Mouse (Mus musculus): ENCODE measurements at regions not wholly inside any gene's neighbourhood (a gene's known extent, or its start where the extent isn't known, plus 50 kb on each side); places are given as distances from the start of the nearest gene placed in this dataset.

DNA sequence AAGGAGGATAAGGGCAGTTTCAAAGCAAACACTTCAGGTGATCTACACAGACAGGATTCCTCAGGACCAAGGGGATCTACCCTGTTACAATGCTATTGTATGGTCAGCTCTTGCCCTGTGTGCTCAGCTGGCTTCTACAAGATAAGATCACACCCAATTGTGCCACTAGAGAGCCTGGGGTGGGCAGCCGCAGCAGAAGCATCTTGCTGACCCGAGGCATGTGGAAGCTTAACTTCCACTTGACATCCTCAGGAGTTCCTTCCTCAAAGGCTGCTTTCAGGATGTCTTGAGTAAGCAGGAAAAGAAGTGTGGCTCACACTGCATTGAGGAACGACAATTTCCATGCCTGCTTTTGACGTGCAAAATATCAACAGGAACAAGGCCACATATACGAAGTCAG lies 222.8 kb upstream of the Gpc5 start:
- DNase-seq = peak; percentile 2

DNA sequence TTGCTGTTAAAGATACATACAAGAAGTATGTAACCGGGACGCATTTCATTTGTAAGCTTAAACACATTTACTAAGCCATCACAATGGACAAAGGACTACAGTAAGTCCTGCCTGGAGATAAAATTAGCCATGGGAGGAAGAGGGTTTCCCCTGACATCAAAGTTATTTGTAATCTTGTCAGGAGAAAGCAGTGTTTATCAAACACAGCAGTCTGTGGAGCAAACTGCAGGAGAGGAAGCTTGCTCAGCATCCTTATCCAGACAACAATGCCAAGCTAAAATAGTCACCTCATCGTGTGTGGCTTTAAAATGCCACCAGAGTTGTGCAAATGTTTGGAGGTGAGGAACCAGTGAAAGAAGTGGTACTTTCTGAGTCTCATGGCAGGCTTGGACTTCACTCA lies 216.9 kb upstream of the Gpc5 start:
- peak; percentile 6 for DNase-seq

DNA sequence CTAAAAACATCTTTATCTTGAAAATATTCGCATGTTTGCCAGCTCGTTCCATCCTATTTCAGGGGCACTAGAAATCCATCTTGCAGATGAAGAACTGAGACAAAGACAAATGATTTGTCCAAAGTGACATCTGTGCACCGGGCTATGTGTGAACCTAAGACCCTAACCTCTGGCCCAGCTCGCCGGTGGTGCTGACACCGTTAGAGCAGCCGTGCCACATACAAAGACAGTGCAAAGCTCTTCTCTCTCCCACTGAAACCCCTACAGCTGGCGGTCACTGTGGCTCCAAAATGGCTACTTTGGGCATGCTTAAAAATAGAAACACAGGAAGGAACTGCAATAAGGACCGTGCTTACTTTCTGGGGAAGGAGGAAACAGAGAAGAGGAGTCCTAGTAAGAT lies 215.6 kb upstream of the Gpc5 start:
- no peak for DNase-seq

DNA sequence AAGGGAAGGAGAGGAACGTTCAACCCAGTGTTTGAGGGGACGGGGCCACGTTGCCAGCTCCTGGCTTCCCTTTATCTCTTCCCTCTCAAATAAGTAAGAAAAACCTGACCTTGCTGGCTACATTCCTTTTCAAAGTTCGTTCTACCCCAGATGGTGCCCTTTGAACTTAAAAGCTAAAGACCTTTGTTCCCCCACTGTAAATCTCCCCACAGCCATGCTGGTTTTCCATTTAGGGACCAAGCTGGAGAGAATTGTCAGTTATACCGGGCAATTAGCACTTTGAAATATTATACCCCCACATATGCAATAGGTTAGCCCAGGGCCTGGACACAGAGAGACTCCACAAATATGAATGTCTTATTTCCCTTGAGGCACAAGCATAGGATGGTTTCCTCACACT lies 214.5 kb upstream of the Gpc5 start:
- no peak for DNase-seq

DNA sequence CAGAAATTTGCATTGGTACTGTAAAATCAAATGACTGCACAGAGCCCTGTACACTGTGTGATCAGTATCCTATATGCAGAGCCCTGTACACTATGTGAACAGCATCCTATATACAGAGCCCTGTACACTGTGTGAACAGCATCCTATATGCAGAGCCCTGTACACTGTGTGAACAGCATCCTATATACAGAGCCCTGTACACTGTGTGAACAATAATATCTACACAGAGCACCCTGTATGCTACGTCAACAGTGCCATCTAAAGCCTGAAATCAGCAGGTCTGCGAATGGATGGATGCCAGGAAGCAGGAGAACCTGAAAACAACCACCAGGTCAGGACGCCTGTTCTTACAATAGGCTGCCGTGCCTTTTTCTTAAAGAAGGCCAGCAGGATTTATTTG lies 211.7 kb upstream of the Gpc5 start:
- DNase-seq = no peak

DNA sequence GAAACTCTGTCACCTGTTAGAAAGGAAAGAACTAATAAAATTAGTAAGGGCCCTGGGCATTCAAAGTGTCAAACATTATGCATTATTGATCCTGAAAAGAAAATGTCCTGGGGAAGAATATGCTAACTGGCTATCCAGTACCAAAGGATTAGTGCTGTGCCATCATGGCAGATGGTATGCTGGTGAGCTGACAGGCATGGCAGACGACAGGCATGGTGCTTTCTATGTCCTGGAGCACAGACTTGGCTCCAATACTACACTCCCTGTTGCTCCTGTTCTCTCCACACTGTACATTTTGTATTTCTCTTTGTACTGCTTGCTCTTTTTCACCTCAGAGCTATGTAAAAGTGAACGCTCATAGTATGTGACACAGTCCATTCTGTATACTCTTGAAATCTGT lies 187.9 kb upstream of the Gpc5 start:
- no peak for DNase-seq

DNA sequence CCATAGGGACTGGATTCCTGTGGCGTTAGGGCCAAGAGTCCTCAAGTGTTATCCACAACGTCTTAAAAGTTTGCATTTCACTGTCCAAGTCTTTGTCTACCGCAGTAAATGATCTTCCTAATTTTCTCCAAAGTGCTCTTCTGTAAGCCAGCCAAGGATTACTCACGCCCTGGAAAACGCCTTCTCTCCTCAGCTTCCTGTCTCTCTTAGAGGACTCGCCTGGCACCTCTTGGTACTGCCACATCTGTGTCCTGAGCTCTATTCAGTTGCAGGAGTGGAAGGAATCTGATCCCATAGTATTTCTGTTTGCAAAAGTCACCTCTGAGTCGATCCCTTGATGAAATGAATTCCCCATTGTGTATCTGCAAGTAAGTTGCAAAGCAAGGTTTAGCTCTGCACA lies 179.7 kb upstream of the Gpc5 start:
- no peak for DNase-seq

DNA sequence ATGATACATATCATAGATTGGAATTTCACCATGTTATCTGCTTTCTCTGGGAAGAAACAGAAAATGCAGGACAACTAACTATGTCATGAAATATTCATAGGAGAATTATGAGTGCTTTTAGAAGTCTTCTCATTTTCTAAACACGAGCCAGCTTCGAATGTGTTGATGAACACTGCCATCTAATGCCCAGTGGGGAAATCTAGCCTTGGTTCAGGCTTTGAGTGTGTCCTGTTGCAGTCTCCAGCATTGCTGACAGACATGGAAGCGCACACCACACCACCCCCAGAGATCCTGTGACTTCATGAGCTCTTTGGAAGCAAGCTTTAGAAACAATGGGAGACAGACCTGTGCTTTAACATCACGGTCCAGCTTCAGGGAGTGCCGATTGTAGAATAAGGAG lies 178.8 kb upstream of the Gpc5 start:
- DNase-seq = peak; percentile 29

DNA sequence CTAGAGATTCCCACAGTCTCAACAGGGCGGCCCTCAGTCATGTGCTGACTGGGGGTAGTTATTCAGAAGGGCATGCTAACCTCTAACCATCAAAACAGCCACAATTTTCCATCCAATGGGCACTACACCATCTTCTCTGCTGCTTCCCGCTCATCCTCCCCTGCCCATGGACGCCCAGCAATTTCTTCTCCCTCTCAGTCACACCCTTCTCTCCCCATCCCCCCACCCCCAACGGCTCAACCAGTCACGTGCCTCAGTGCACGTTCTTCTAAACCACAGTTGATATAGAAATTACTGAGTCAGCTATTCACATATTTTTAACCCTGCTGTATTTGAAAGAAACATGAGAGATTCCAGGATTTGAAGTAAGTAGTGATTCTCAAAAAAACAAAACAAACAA lies 146.3 kb upstream of the Gpc5 start:
- DNase-seq = no peak

DNA sequence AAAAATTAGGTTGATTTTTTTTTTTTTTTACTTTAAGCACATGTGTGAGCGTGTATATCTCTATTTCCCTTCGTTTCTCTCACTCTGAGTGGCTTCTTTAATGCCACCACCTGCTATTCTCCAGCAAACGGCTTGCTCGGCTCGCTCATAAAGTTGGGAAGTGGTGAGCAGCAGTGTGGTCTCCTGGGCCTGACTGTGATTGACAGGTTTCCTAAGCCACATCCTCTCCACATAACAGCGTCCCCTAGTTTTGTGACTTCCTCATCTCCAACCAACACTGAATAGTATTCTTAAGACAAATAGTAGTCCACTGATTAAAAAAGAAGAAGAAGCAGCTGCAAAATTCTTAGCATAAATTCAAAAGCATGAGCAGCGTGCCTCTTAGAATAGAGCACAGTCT lies 145.7 kb upstream of the Gpc5 start:
- peak; percentile 10 for DNase-seq

DNA sequence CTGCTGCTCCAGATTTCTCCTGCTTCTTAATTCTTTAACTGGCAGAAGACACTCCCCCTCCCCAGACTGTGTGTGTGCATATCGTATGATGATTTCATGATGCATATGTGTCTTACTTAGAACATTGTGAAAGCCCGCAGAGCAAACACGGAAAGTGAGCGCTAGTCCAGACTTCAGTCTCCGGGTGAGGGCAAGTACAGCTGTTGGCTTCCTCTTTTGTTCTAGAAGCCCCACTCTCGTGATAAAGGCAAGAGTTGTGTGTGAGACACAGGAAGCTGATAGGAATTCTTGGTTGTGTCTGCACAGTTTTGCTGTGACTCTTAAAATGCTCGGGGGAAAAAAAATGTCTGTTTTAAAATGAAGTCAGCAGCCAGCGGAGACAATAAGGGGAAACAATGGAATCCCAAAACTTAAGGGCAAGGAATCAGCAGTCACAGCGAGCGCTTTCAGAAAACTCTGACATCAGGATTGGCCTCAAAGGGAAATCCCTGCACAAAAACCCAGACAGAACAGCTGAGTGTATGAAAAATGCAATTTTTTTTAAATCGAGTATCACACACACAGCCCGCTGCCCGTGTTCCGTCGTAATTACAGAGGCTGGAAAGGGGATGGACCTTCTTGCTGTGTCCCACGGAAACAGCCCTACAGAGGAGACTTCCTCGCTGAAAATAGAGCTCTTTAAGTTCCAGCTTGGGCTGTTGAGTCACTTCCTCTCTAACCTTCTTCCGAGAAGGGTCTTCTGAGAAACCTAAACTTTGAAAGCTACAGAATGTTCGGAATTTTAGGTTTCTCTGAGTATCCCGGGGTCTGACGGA lies 143.5 kb upstream of the Gpc5 start:
- peak; percentile 5 for DNase-seq

DNA sequence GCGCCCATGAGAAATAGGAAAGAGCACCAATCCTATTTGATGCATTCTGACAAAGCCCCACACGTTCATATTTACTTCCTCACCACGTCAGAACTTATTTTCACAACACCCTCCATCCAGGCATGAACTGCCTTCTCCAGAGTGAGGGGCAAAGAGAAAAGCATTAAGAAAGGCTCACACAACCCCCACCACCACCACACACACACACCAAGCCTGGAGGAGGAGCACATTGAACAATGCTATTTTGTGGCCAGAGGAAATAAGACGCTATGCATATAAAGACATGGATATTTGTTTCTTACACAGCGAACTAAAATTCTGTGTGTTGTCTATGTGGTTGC lies 142.9 kb upstream of the Gpc5 start:
- no peak for DNase-seq

DNA sequence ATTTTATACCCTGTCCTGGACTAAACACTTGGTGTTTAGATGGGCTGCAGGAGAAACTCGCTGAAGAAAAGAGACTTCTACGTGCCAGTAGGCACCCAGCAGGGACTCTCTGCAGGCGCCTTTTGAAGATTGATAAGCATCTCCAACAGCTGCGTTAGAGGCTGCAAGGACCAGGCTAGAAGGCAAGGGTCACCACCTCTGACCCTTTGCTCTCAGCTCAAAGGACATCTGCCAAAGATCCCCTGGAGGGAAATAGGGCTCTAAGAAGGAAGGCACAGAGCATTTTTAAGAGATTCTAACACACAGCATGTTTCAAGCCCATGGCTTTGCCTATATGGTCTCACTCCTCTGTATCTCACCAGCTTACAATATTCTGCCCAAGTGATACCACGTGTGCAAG lies 139.7 kb upstream of the Gpc5 start:
- DNase-seq = no peak

DNA sequence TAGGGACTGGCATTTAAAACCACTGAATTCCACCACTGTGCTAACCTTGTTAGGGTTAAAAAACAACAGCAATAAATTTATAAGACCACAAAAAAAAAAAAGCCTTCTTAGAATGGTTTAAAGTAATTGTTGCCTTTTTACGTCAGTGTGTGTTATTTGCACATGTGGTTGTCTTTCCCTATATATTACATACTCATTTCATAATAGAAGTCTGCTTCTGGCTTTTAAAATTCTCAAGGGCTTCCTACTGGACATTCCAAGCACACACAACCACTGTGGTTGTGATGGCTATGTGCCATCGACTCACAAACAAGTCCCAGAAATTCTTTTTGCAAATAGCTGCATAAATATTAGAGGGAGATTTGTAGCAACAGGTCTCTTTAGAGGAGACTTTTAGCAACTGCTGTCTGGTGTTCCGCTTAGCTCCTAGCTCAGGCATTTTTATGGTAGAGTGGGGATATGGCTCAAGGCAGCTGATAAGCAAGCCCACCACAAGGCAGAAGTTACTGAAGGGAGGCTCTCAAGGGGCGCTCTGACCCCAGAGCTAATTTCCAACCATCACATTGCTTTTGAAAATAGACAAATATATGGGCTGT lies 138.8 kb upstream of the Gpc5 start:
- no peak for DNase-seq

DNA sequence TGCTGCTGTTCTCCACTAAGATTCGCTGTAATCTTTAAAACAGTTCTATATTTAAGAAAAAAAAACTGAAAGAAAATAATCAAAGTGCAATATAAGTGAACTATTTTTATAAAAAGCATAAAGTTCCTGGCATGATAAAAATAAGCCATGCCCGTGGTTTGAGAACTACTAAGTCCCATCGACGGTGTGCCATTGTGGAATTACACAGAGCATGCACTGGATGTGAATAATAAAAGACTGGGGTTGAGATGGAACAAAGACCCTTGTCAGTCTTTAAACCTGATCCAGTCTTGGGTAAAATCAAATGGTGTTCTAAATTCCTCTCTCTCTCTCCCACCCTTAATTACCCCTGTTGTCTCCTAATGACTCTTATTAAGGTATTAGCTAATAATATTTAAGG lies 137.7 kb upstream of the Gpc5 start:
- DNase-seq = no peak

DNA sequence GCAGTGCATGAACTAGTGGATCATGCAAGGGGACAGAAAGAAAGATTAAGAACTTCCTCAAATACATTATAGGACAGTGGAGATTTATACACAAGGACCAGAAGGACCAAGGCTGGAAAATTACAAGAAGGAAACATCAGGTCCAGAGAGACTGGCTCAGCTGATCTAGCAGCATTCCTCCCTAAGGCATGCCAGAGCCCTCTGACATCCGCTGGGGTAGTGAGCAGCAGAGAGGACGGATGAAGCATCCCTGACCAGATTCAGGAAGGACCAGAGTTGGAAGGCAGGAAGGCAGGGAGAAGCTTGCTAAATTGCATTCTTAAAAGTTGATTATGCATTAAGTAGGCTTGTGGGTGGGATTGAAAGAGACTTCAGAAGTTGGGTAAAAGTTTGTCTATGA lies 136.4 kb upstream of the Gpc5 start:
- DNase-seq = no peak

DNA sequence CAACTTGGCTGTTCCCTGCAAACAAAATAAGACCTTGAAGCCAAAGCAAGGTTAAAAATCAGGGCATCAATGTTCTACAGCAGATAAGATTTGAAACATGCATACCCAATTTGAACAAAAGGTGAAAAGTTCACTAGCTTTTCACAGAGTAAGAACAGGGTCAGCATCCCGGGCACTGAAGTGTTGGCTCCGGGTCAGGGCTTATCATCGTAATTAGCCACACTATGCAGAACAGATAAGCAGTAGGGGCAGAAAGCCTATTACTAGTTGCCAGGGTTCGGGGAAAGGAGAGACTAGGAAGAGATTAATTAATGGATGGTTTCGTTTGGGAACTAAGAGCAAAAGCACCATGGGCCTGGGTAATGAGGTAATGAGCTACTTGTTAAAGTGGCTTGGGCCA lies 131.7 kb upstream of the Gpc5 start:
- DNase-seq = no peak

DNA sequence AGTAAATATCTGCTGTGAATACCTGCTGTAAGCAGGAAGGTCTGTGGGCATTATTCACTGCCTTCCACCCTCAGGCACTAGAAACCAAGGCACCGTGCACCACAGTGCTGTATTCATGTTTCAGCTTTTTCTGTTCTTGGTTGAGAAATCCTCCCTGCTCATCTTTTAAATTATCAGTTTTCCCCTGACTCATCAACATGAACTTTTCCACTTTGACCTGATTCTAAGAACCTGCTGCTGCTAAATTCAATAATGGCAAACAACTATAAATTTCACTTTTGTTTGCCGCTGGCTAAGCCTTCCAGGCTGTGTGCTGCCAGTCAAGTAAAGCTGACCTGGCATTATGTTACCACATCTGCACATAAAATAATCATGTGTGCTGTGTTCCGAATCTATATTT lies 126.1 kb upstream of the Gpc5 start:
- DNase-seq = no peak

DNA sequence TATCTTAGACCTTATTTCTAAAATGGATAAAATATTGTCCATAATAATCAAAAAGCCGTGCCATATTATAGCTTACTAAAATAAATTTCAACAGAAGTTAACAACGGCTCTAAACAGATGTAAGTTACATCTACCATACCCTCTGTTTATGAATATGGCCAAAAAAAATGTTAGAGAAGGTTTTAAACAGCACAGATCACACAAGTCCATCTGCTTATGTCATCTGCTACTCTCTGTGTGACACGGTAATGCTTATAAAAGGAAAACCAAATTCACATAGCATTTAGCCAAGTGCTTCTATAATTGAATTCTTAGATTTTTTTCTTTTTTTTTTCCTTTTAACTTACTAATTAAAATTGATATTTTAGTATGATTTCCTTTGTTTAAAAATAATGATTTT lies 123.0 kb upstream of the Gpc5 start:
- no peak for DNase-seq

DNA sequence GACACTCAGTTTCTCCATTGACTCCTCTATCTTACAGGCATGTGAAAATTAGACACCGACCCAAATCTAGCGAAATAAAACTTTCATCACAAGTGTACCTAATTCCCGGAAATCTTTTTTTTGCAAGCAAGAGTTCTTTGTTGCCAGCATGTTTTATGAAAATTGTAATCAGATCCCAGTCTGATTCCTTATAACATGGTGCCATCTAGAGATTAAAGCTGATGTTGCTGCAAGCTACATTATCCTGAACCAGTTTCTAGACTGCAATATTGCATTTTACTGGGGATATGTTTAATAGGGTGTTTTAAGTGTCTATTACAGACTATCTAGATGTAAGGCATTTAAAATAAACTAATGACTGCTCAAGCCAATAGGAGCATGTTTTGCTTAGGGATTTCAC lies 110.9 kb upstream of the Gpc5 start:
- no peak for DNase-seq

DNA sequence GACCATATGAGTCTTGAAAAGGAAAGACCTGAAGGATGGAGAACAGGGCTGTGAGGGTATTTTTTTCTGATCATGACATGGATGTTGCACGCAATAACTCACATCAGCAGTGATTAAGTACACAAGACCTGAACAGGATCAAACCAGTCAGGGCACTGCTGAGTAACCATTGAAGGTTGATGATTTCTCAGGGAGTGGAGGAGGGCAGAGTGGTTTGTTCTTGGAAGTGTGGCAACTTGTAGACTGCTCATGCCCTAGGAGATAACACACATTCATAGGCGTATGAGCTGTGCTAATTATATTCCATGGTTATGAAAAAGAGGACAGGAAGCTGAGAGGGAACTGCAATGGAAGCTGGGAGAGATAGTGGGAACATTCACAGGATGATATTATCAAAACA lies 88.8 kb upstream of the Gpc5 start:
- DNase-seq = no peak

DNA sequence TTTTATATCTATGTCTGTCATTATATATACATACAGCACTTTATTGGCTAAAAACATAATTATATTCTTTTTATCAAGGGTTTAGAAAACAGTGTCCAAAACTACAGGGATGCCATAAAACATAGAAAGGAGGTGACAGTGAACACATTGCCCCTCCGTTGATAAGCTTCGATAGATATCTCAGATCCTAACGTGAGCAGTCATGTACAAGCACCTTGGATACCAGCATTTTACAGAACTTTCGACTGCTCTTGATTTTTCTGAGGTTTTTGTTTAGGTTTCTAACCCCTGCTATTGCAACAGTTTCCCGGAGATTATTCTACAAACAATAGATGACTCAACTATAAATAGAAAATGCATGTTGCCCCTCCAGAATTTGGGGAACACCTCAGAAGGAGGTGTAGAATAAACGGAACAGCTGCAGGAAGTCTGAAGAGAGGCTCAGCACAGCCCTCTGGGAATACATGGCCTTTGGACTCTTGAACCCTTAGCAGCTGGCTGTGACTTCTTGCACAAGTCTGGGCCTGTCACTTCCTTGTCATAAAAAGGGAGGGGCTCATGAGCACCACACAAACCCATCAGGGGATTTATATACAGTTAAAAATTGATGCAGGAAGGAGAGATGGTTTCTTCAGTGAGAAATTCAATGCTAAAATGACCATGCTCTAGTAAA lies 87.1 kb upstream of the Gpc5 start:
- DNase-seq = no peak

DNA sequence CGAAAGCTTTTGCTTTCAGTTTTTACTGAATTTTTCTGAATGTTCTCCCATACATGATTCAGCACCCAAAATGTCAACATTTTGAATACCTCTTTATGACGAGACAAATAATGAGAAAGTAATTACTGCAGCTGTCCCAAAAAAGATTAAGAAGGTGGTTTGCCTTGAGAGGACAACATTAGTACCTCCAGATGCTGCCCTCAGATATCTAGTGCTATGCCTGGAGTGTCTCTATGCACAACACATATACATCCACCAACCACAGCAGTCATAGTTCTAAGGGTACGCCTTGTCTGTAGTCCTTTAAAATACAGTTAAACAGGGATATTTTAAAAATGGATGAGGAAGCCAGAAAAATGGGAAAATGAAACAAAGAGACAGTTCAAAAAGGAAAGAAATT lies 81.1 kb upstream of the Gpc5 start:
- DNase-seq = no peak

DNA sequence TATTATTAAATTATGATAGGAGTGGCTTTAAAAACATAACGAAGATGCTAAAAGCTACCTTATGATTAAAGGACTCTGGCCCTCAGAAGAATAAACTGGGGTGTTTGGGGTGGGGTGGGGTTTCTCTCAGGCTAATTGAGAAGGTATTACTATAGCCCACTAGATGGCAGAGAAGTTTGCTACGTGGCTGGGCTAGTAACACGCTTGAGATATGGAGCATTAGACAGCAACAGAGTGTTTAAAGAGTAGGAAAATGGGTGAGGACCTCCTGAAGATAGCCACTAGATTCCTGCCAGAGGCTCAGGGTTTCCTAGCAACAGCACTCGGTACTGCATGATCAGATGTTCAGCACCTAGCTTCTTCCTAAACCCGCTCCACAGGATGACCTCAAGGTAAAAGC lies 76.7 kb upstream of the Gpc5 start:
- no peak for DNase-seq

Measured in lung, postnatal 36 days (tissue).